Mouse (Mus musculus): ENCODE data around the gene Bsnd. TPM values are rescaled to one million over a fixed set of nuclear protein-coding genes. Genes with fewer than 3 reads are reported as not detected.
A peak's percentile ranks its signal among the peaks of the same experiment; 100 is the strongest.

Bsnd gene
- not detected in 2 replicates for polyA plus RNA-seq (2014; fragmentation: Nextera tagmentation; extraction: Ambion mirVana)

GRCm38 (mm10) chr4:106492116-106492515 is at the start of gene Bsnd:
Gene Bsnd (minus strand): TSS chr4:106492283.
- Histone ChIP-seq H3K9me3 (replicated peaks; ENCODE audit: control insufficient read depth, low read length) (no peaks in the 10 kb centered on the region), H3K27me3 (ENCODE audit: control insufficient read depth, insufficient read depth, low read length) (peaks cover 10% of the 10 kb centered on the region), H3K9ac (ENCODE audit: low read depth, low read length) (no peak within 1 kb of the TSS), H3K4me1 (ENCODE audit: control insufficient read depth, insufficient read depth, low read length) (no peaks in the 10 kb centered on the region), H3K36me3 (ENCODE audit: control insufficient read depth, insufficient read depth, low read length) (no peaks in the 10 kb centered on the region), H3K4me3 (ENCODE audit: low read depth, low read length) (no peak within 1 kb of the TSS), H3K4me2 (no peak within 1 kb of the TSS), H3K27ac (ENCODE audit: low read depth, low read length) (no peak within 1 kb of the TSS)
- no peak for ATAC-seq (replicated peaks; ENCODE audit: insufficient number of reproducible peaks, low FRiP score, low TSS enrichment)
- 57% methylated on average over 3 of the region's 3 CpGs for WGBS (ENCODE audit: insufficient replicate concordance)

GRCm38 (mm10) chr4:106541491-106541890 is 49.4 kb upstream of the Bsnd start:
- H3K9me3 ChIP-seq (replicated peaks; ENCODE audit: control insufficient read depth, low read length): no peaks in the 10 kb centered on the region; the same call in 1 of the 2 replicates
- no peak for ATAC-seq (replicated peaks; ENCODE audit: insufficient number of reproducible peaks, low FRiP score, low TSS enrichment)
- H3K9ac ChIP-seq (ENCODE audit: low read depth, low read length): no peak overlapping the region
- H3K27ac ChIP-seq (ENCODE audit: low read depth, low read length): no peak overlapping the region
- H3K4me2 ChIP-seq: no peak overlapping the region
- WGBS (ENCODE audit: insufficient replicate concordance): 59% methylated on average over 3 of the region's 3 CpGs
- H3K4me3 ChIP-seq (ENCODE audit: low read depth, low read length): no peak overlapping the region
- H3K36me3 ChIP-seq (ENCODE audit: control insufficient read depth, insufficient read depth, low read length): no peaks in the 10 kb centered on the region
- 0 out of 2 replicates have a peak, but pooled peaks cover 3% of the 10 kb centered on the region for H3K27me3 ChIP-seq (ENCODE audit: control insufficient read depth, insufficient read depth, low read length)
- peaks cover 14% of the 10 kb centered on the region for H3K4me1 ChIP-seq (ENCODE audit: control insufficient read depth, insufficient read depth, low read length)

- WGBS (ENCODE audit: insufficient replicate concordance): 87% methylated on average over 5 of the region's 5 CpGs
- Histone ChIP-seq H3K9ac (ENCODE audit: low read depth, low read length) (no peak overlapping the region), H3K4me3 (ENCODE audit: low read depth, low read length) (no peak overlapping the region), H3K36me3 (ENCODE audit: control insufficient read depth, insufficient read depth, low read length) (no peaks in the 10 kb centered on the region), H3K27ac (ENCODE audit: low read depth, low read length) (no peak overlapping the region), H3K9me3 (replicated peaks; ENCODE audit: control insufficient read depth, low read length) (no peaks in the 10 kb centered on the region; the same call in 1 of the 2 replicates), H3K4me1 (ENCODE audit: control insufficient read depth, insufficient read depth, low read length) (peaks cover 1% of the 10 kb centered on the region; the same call in 1 of the 2 replicates), H3K4me2 (no peak overlapping the region), H3K27me3 (ENCODE audit: control insufficient read depth, insufficient read depth, low read length) (peaks cover 5% of the 10 kb centered on the region; the same call in 1 of the 2 replicates)
- no peak for ATAC-seq (replicated peaks; ENCODE audit: insufficient number of reproducible peaks, low FRiP score, low TSS enrichment)
These were observed 47.7 kb upstream of the Bsnd start for GRCm38 (mm10) chr4:106539756-106540155.

- Histone ChIP-seq H3K4me3 (ENCODE audit: low read depth, low read length) (no peak overlapping the region), H3K4me2 (no peak overlapping the region), H3K9ac (ENCODE audit: low read depth, low read length) (no peak overlapping the region), H3K4me1 (ENCODE audit: control insufficient read depth, insufficient read depth, low read length) (peaks cover 9% of the 10 kb centered on the region; the same call in 1 of the 2 replicates), H3K9me3 (replicated peaks; ENCODE audit: control insufficient read depth, low read length) (no peaks in the 10 kb centered on the region; the same call in 1 of the 2 replicates), H3K27me3 (ENCODE audit: control insufficient read depth, insufficient read depth, low read length) (peaks cover 2% of the 10 kb centered on the region; the same call in 1 of the 2 replicates), H3K36me3 (ENCODE audit: control insufficient read depth, insufficient read depth, low read length) (no peaks in the 10 kb centered on the region), H3K27ac (ENCODE audit: low read depth, low read length) (no peak overlapping the region)
- 40% methylated on average over 7 of the region's 7 CpGs for WGBS (ENCODE audit: insufficient replicate concordance)
- no peak for ATAC-seq (replicated peaks; ENCODE audit: insufficient number of reproducible peaks, low FRiP score, low TSS enrichment)
These were observed 42.2 kb upstream of the Bsnd start for GRCm38 (mm10) chr4:106534256-106534655.

GRCm38 (mm10) chr4:106533421-106534080 is 41.5 kb upstream of the Bsnd start:
- Histone ChIP-seq H3K4me2 (no peak overlapping the region), H3K4me3 (ENCODE audit: low read depth, low read length) (no peak overlapping the region), H3K4me1 (ENCODE audit: control insufficient read depth, insufficient read depth, low read length) (peaks cover 12% of the 10 kb centered on the region; the same call in 1 of the 2 replicates), H3K27ac (ENCODE audit: low read depth, low read length) (no peak overlapping the region), H3K9ac (ENCODE audit: low read depth, low read length) (0 out of 2 replicates have a peak overlapping the region, but pooled peaks have one; percentile 10), H3K9me3 (replicated peaks; ENCODE audit: control insufficient read depth, low read length) (no peaks in the 10 kb centered on the region), H3K27me3 (ENCODE audit: control insufficient read depth, insufficient read depth, low read length) (peaks cover 2% of the 10 kb centered on the region; the same call in 1 of the 2 replicates), H3K36me3 (ENCODE audit: control insufficient read depth, insufficient read depth, low read length) (no peaks in the 10 kb centered on the region)
- WGBS (ENCODE audit: insufficient replicate concordance): 41% methylated on average over 7 of the region's 7 CpGs
- ATAC-seq (replicated peaks; ENCODE audit: insufficient number of reproducible peaks, low FRiP score, low TSS enrichment): no peak

GRCm38 (mm10) chr4:106530113-106530482 is 38.0 kb upstream of the Bsnd start:
- Histone ChIP-seq H3K4me1 (ENCODE audit: control insufficient read depth, insufficient read depth, low read length) (peaks cover 12% of the 10 kb centered on the region; the same call in 1 of the 2 replicates), H3K36me3 (ENCODE audit: control insufficient read depth, insufficient read depth, low read length) (no peaks in the 10 kb centered on the region), H3K4me2 (no peak overlapping the region), H3K9me3 (replicated peaks; ENCODE audit: control insufficient read depth, low read length) (no peaks in the 10 kb centered on the region), H3K4me3 (ENCODE audit: low read depth, low read length) (no peak overlapping the region), H3K27ac (ENCODE audit: low read depth, low read length) (no peak overlapping the region), H3K27me3 (ENCODE audit: control insufficient read depth, insufficient read depth, low read length) (no peaks in the 10 kb centered on the region), H3K9ac (ENCODE audit: low read depth, low read length) (no peak overlapping the region)
- WGBS (ENCODE audit: insufficient replicate concordance): 60% methylated on average over 9 of the region's 9 CpGs
- no peak for ATAC-seq (replicated peaks; ENCODE audit: insufficient number of reproducible peaks, low FRiP score, low TSS enrichment)

GRCm38 (mm10) chr4:106529375-106530112 is 37.5 kb upstream of the Bsnd start:
- Histone ChIP-seq H3K27me3 (ENCODE audit: control insufficient read depth, insufficient read depth, low read length) (no peaks in the 10 kb centered on the region), H3K36me3 (ENCODE audit: control insufficient read depth, insufficient read depth, low read length) (no peaks in the 10 kb centered on the region), H3K27ac (ENCODE audit: low read depth, low read length) (no peak overlapping the region), H3K4me2 (peak overlapping the region; percentile 53), H3K9ac (ENCODE audit: low read depth, low read length) (peak overlapping the region; percentile 30; the same call in 1 of the 2 replicates), H3K4me3 (ENCODE audit: low read depth, low read length) (no peak overlapping the region), H3K4me1 (ENCODE audit: control insufficient read depth, insufficient read depth, low read length) (peaks cover 12% of the 10 kb centered on the region; the same call in 1 of the 2 replicates), H3K9me3 (replicated peaks; ENCODE audit: control insufficient read depth, low read length) (no peaks in the 10 kb centered on the region)
- WGBS (ENCODE audit: insufficient replicate concordance): 15% methylated on average over 17 of the region's 17 CpGs
- peak; percentile 71 for ATAC-seq (replicated peaks; ENCODE audit: insufficient number of reproducible peaks, low FRiP score, low TSS enrichment)

- H3K4me2 ChIP-seq: no peak overlapping the region
- H3K27ac ChIP-seq (ENCODE audit: low read depth, low read length): no peak overlapping the region
- no peaks in the 10 kb centered on the region for H3K27me3 ChIP-seq (ENCODE audit: control insufficient read depth, insufficient read depth, low read length)
- H3K9me3 ChIP-seq (replicated peaks; ENCODE audit: control insufficient read depth, low read length): no peaks in the 10 kb centered on the region
- 0 out of 2 replicates have a peak, but pooled peaks cover 6% of the 10 kb centered on the region for H3K4me1 ChIP-seq (ENCODE audit: control insufficient read depth, insufficient read depth, low read length)
- H3K4me3 ChIP-seq (ENCODE audit: low read depth, low read length): no peak overlapping the region
- H3K36me3 ChIP-seq (ENCODE audit: control insufficient read depth, insufficient read depth, low read length): no peaks in the 10 kb centered on the region
- 60% methylated on average over 7 of the region's 7 CpGs for WGBS (ENCODE audit: insufficient replicate concordance)
- ATAC-seq (replicated peaks; ENCODE audit: insufficient number of reproducible peaks, low FRiP score, low TSS enrichment): no peak
- H3K9ac ChIP-seq (ENCODE audit: low read depth, low read length): no peak overlapping the region
These were observed 35.9 kb upstream of the Bsnd start for GRCm38 (mm10) chr4:106527856-106528547.
